Mouse (Mus musculus) lung, postnatal 0 days (tissue): ENCODE results near the gene Ache.

Experiments used
- CTCF ChIP-seq: IDR thresholded peaks from 2 replicates; pipeline ENCODE4 v1.5.1; 2016; ENCODE audit warnings: antibody characterized with exemption, mild to moderate bottlenecking
- EP300 ChIP-seq: IDR thresholded peaks from 2 replicates; pipeline ENCODE4 v1.6.1; 2016; ENCODE audit warnings: antibody characterized with exemption, mild to moderate bottlenecking, control low read depth

DNA sequence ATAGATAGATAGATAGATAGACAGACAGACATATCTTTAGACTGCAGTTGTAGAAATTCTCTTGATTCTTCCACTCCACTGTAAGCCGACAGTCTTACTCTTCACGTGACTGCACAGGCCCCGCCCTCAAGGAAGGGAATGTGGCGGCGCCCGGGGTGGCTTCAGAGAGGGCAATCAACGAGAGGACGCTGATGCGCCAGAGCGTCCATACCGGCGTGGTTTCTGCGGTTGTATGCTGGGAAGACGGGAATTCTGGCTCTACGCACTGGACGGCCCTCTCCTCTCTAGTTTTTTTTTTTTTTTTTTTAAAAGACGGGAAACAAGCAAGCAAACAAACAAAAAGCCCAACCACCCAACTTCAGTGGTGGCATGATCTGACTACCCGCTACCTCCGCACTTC lies 50.9 kb downstream of the Ache start:
- TF ChIP-seq CTCF = no peak
- TF ChIP-seq EP300 = no peak
